Mouse (Mus musculus) layer of hippocampus, adult 9-11 months (tissue): ENCODE measurements at regions not wholly inside any gene's neighbourhood (a gene's known extent, or its start where the extent isn't known, plus 50 kb on each side); places are given as distances from the start of the nearest gene placed in this dataset.
A peak's percentile ranks its signal among the peaks of the same experiment; 100 is the strongest.

ENCODE experiments used
- DNase-seq: peaks from one replicate; pipeline ENCODE4 v3.0.0; 2022

GRCm38 (mm10) chr14:112895561-112895960 is 418.8 kb upstream of the Tpm3-rs7 start:
- peak; percentile 12 for DNase-seq

GRCm38 (mm10) chr14:112901171-112901570 is 413.2 kb upstream of the Tpm3-rs7 start:
- DNase-seq = no peak

- DNase-seq = no peak
Observed at GRCm38 (mm10) chr14:112917148-112917547, 397.3 kb upstream of the Tpm3-rs7 start.
